Comparison of ENCODE assay signal across 10 mouse cellular contexts in the genomic region with DNA sequence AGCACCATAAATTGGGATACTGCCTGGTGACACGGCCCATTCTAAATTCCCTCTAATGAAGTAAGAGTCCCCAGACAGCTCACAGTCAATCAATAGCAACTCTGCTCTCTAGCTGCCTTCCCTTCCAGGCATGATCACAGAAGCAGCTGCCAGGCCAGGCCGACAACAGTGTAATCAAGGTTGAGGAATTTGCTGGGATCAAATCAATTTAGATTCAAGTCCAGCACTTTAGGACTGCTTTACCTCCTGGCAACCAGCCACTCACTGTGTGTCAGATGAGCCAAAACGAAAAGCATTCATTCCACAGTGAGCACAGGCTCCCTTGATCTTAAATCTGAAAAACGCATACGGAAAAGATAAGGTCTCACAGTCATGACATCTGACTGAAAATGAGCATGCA.
DNase-seq lines count a peak whose midpoint lies in the region; ATAC-seq and TF ChIP-seq lines count a peak whose summit lies in the region.
"Had no signal": no experiment of that assay in that cellular context is flagged by ENCODE, and none has a peak within 500 bp of the region (broad histone marks: within the 10 kb centered on the region; RNA-seq: fewer than 3 reads in every experiment).

No protein-coding gene starts in this region.

- H3K27ac ChIP-seq in heart, embryonic 14.5 days (replicated peaks in 1 of 2; ENCODE audit: control insufficient read depth in 1 of 2, insufficient read depth in 1 of 2, low read depth in 2 of 2, low read length in 2 of 2), result peak overlapping the region; percentile 0 to 37; a peak in 1 of 4 replicates
- no peak overlapping the region for H3K27ac ChIP-seq in forebrain, embryonic 16.5 days (ENCODE audit: low read length)
- H3K27ac ChIP-seq in midbrain, embryonic 12.5 days (replicated peaks), result peak overlapping the region; percentile 52
- H3K27ac ChIP-seq in kidney, adult 2 months (ENCODE audit: insufficient read depth, low read depth, low read length), result no peak overlapping the region
- H3K27ac ChIP-seq: limb, embryonic 15.5 days had no signal

- H3K9me3 ChIP-seq in heart, embryonic 14.5 days (ENCODE audit: control insufficient read depth, low read length), result no peaks in the 10 kb centered on the region
- H3K9me3 ChIP-seq in forebrain, embryonic 16.5 days (ENCODE audit: control insufficient read depth, low read length), result no peaks in the 10 kb centered on the region
- H3K9me3 ChIP-seq in midbrain, embryonic 12.5 days, result no peaks in the 10 kb centered on the region
- H3K9me3 ChIP-seq: limb, embryonic 15.5 days had no signal

- no peak overlapping the region for H3K4me2 ChIP-seq in heart, embryonic 14.5 days (ENCODE audit: low read length)
- no peak overlapping the region for H3K4me2 ChIP-seq in forebrain, embryonic 16.5 days (ENCODE audit: low read length)
- H3K4me2 ChIP-seq in midbrain, embryonic 12.5 days (replicated peaks), result no peak overlapping the region
- H3K4me2 ChIP-seq: limb, embryonic 15.5 days had no signal

- no peak for DNase-seq in heart, adult 8-10 months (ENCODE audit: low spot score)
- DNase-seq in brain, adult 2 months (ENCODE audit: low read depth, low spot score), result peak; percentile 33
- DNase-seq in kidney, adult 2 months, result no peak
- DNase-seq in thymus, postnatal 36 days, result no peak
- DNase-seq: adrenal gland, adult 2 months had no signal

- no peak overlapping the region for H3K9ac ChIP-seq in heart, embryonic 14.5 days (ENCODE audit: low read length)
- H3K9ac ChIP-seq in forebrain, embryonic 16.5 days (replicated peaks; ENCODE audit: low read depth, low read length), result no peak overlapping the region
- H3K9ac ChIP-seq in midbrain, embryonic 12.5 days (replicated peaks), result no peak overlapping the region
- H3K9ac ChIP-seq: limb, embryonic 15.5 days had no signal

- H3K4me3 ChIP-seq in heart, embryonic 14.5 days (ENCODE audit: control insufficient read depth in 1 of 2, insufficient read depth in 1 of 2, low read depth in 1 of 2, low read length in 2 of 2), result no peak overlapping the region
- no peak overlapping the region for H3K4me3 ChIP-seq in forebrain, embryonic 16.5 days (replicated peaks; ENCODE audit: low read length)
- no peak overlapping the region for H3K4me3 ChIP-seq in midbrain, embryonic 12.5 days
- no peak overlapping the region for H3K4me3 ChIP-seq in kidney, adult 2 months (ENCODE audit: insufficient read depth, low read depth, low read length)
- H3K4me3 ChIP-seq: limb, embryonic 15.5 days had no signal

- no peaks in the 10 kb centered on the region for H3K36me3 ChIP-seq in heart, embryonic 14.5 days (ENCODE audit: control insufficient read depth, insufficient read depth, low read length)
- no peaks in the 10 kb centered on the region for H3K36me3 ChIP-seq in forebrain, embryonic 16.5 days (ENCODE audit: control insufficient read depth, insufficient read depth)
- H3K36me3 ChIP-seq in midbrain, embryonic 12.5 days, result no peaks in the 10 kb centered on the region
- no peaks in the 10 kb centered on the region for H3K36me3 ChIP-seq in kidney, adult 2 months (ENCODE audit: control insufficient read depth, insufficient read depth, low read length)
- H3K36me3 ChIP-seq: limb, embryonic 15.5 days had no signal

- peak; percentile 54; the same call in 1 of the 2 replicates for ATAC-seq in heart, embryonic 14.5 days (ENCODE audit: insufficient number of reproducible peaks, insufficient read depth, low FRiP score, low read depth)
- ATAC-seq in forebrain, embryonic 16.5 days, result peak; percentile 73
- ATAC-seq in midbrain, embryonic 12.5 days (ENCODE audit: low FRiP score, low read depth), result peak; percentile 90
- no peak for ATAC-seq in megakaryocyte, adult 5-6 weeks (ENCODE audit: poor library complexity, severe bottlenecking)

- TF ChIP-seq CTCF in kidney, adult 2 months (conservative IDR thresholded peaks at IDR 0.05; ENCODE audit: insufficient read depth, insufficient read length, low read depth, low read length), result no peak

- 12% methylated on average over 5 of the region's 5 CpGs for WGBS in heart, embryonic 14.5 days
- WGBS in forebrain, embryonic 16.5 days, result 16% methylated on average over 5 of the region's 5 CpGs
- WGBS in midbrain, embryonic 12.5 days, result 48% methylated on average over 5 of the region's 5 CpGs
- WGBS in kidney, adult 2 months, result 78% methylated on average over 5 of the region's 5 CpGs

- H3K27me3 ChIP-seq in heart, embryonic 14.5 days (ENCODE audit: control insufficient read depth, insufficient read depth, low read length), result no peaks in the 10 kb centered on the region
- no peaks in the 10 kb centered on the region for H3K27me3 ChIP-seq in forebrain, embryonic 16.5 days (replicated peaks; ENCODE audit: control insufficient read depth, insufficient read depth, low read length)
- H3K27me3 ChIP-seq in midbrain, embryonic 12.5 days, result no peaks in the 10 kb centered on the region
- no peaks in the 10 kb centered on the region for H3K27me3 ChIP-seq in kidney, adult 2 months (replicated peaks; ENCODE audit: control insufficient read depth, insufficient read depth, low read length)
- H3K27me3 ChIP-seq: limb, embryonic 15.5 days had no signal

- no peak for TF ChIP-seq POLR2A in kidney, adult 2 months (IDR thresholded peaks at IDR 0.05; ENCODE audit: low read depth, low read length)

- peaks cover 3 to 19% of the 10 kb centered on the region in 2 experiments for H3K4me1 ChIP-seq in heart, embryonic 14.5 days (ENCODE audit: control insufficient read depth in 2 of 2, insufficient read depth in 2 of 2, low read length in 2 of 2)
- H3K4me1 ChIP-seq in forebrain, embryonic 16.5 days (replicated peaks; ENCODE audit: control insufficient read depth, insufficient read depth, low read length), result peaks cover 4% of the 10 kb centered on the region
- 0 out of 2 replicates have a peak, but pooled peaks cover 6% of the 10 kb centered on the region for H3K4me1 ChIP-seq in midbrain, embryonic 12.5 days
- no peaks in the 10 kb centered on the region for H3K4me1 ChIP-seq in kidney, adult 2 months (ENCODE audit: control insufficient read depth, insufficient read depth, low read length)
- H3K4me1 ChIP-seq: limb, embryonic 15.5 days had no signal

Comparison
In these comparisons a context has a peak if more than half of its experiments do, and no peak if none do; other contexts are left out.
1. H3K27ac ChIP-seq: peak in heart, embryonic 14.5 days (2 of 2) and midbrain, embryonic 12.5 days (single experiment); none in forebrain, embryonic 16.5 days (single experiment) and kidney, adult 2 months (single experiment).